Mouse (Mus musculus): ENCODE data around the gene Fam168a. TPM values are rescaled to one million over a fixed set of nuclear protein-coding genes. Genes with fewer than 3 reads are reported as not detected.

Fam168a gene
- 63.9 and 72.6 TPM in 2 replicates for polyA plus RNA-seq (2016; fragmentation: Nextera tagmentation; extraction: Ambion mirVana)

- under 1% methylated on average over 32 of the region's 37 CpGs for WGBS
- H3K27ac ChIP-seq: peak within 1 kb of the TSS; percentile 100
- no peaks in the 10 kb centered on the region for H3K27me3 ChIP-seq
- H3K4me3 ChIP-seq (replicated peaks): peak within 1 kb of the TSS; percentile 86
- H3K9me3 ChIP-seq: no peaks in the 10 kb centered on the region
- peak; percentile 98 for ATAC-seq (ENCODE audit: low FRiP score)
- H3K36me3 ChIP-seq (replicated peaks): no peaks in the 10 kb centered on the region
- peak within 1 kb of the TSS; percentile 74 for H3K4me2 ChIP-seq
- peaks cover 17% of the 10 kb centered on the region for H3K4me1 ChIP-seq
- H3K9ac ChIP-seq: peak within 1 kb of the TSS; percentile 97
These were observed at the start of gene Fam168a for GRCm38 (mm10) chr7:100706143-100706841. Gene Fam168a (plus strand): TSS chr7:100706635.

GRCm38 (mm10) chr7:100656739-100657138 is 49.7 kb upstream of the Fam168a start:
- Histone ChIP-seq H3K36me3 (replicated peaks) (no peaks in the 10 kb centered on the region), H3K9ac (no peak overlapping the region), H3K4me3 (replicated peaks) (no peak overlapping the region), H3K9me3 (no peaks in the 10 kb centered on the region), H3K27ac (no peak overlapping the region), H3K4me2 (no peak overlapping the region), H3K4me1 (peaks cover 29% of the 10 kb centered on the region), H3K27me3 (no peaks in the 10 kb centered on the region)
- ATAC-seq (ENCODE audit: low FRiP score): no peak
- 57% methylated on average over 5 of the region's 5 CpGs for WGBS

- Histone ChIP-seq H3K4me1 (peaks cover 32% of the 10 kb centered on the region), H3K27me3 (no peaks in the 10 kb centered on the region), H3K27ac (no peak overlapping the region), H3K9ac (no peak overlapping the region), H3K36me3 (replicated peaks) (no peaks in the 10 kb centered on the region), H3K4me2 (peak overlapping the region; percentile 33), H3K4me3 (replicated peaks) (no peak overlapping the region; the same call in 1 of the 2 replicates), H3K9me3 (no peaks in the 10 kb centered on the region)
- 32% methylated on average over 18 of the region's 18 CpGs for WGBS
- no peak for ATAC-seq (ENCODE audit: low FRiP score)
These were observed 48.3 kb upstream of the Fam168a start for GRCm38 (mm10) chr7:100658093-100658578.

GRCm38 (mm10) chr7:100661264-100661663 is 45.2 kb upstream of the Fam168a start:
- Histone ChIP-seq H3K9me3 (no peaks in the 10 kb centered on the region), H3K4me2 (no peak overlapping the region), H3K27ac (no peak overlapping the region), H3K36me3 (replicated peaks) (no peaks in the 10 kb centered on the region), H3K9ac (no peak overlapping the region), H3K27me3 (0 out of 2 replicates have a peak, but pooled peaks cover 5% of the 10 kb centered on the region), H3K4me1 (peaks cover 28% of the 10 kb centered on the region), H3K4me3 (replicated peaks) (no peak overlapping the region)
- 91% methylated on average over 7 of the region's 7 CpGs for WGBS
- no peak for ATAC-seq (ENCODE audit: low FRiP score)

GRCm38 (mm10) chr7:100662231-100662630 is 44.2 kb upstream of the Fam168a start, which contains the start of gene Plekhb1:
Gene Plekhb1 (minus strand): TSS chr7:100662414.
- H3K4me2 ChIP-seq: no peak within 1 kb of the TSS
- no peak within 1 kb of the TSS for H3K27ac ChIP-seq
- H3K27me3 ChIP-seq: 0 out of 2 replicates have a peak, but pooled peaks cover 5% of the 10 kb centered on the region
- ATAC-seq (ENCODE audit: low FRiP score): no peak
- no peak within 1 kb of the TSS for H3K4me3 ChIP-seq (replicated peaks)
- no peaks in the 10 kb centered on the region for H3K9me3 ChIP-seq
- no peaks in the 10 kb centered on the region for H3K36me3 ChIP-seq (replicated peaks)
- no peak within 1 kb of the TSS for H3K9ac ChIP-seq
- H3K4me1 ChIP-seq: peaks cover 22% of the 10 kb centered on the region
- 58% methylated on average over 8 of the region's 8 CpGs for WGBS

GRCm38 (mm10) chr7:100663190-100663589 is 43.2 kb upstream of the Fam168a start:
- Histone ChIP-seq H3K9me3 (no peaks in the 10 kb centered on the region), H3K4me1 (peaks cover 19% of the 10 kb centered on the region), H3K9ac (0 out of 2 replicates have a peak overlapping the region, but pooled peaks have one; percentile 29), H3K4me2 (peak overlapping the region; percentile 31), H3K27ac (no peak overlapping the region), H3K4me3 (replicated peaks) (no peak overlapping the region), H3K36me3 (replicated peaks) (no peaks in the 10 kb centered on the region), H3K27me3 (0 out of 2 replicates have a peak, but pooled peaks cover 5% of the 10 kb centered on the region)
- 1% methylated on average over 13 of the region's 13 CpGs for WGBS
- peak; percentile 87 for ATAC-seq (ENCODE audit: low FRiP score)

GRCm38 (mm10) chr7:100663729-100664304 is 42.6 kb upstream of the Fam168a start:
- peaks cover 13% of the 10 kb centered on the region for H3K4me1 ChIP-seq
- 66% methylated on average over 11 of the region's 11 CpGs for WGBS
- 0 out of 2 replicates have a peak overlapping the region, but pooled peaks have one; percentile 29 for H3K9ac ChIP-seq
- no peak overlapping the region for H3K27ac ChIP-seq
- ATAC-seq (ENCODE audit: low FRiP score): peak; percentile 27; the same call in 1 of the 2 replicates
- H3K4me3 ChIP-seq (replicated peaks): no peak overlapping the region
- H3K27me3 ChIP-seq: 0 out of 2 replicates have a peak, but pooled peaks cover 5% of the 10 kb centered on the region
- no peaks in the 10 kb centered on the region for H3K36me3 ChIP-seq (replicated peaks)
- H3K9me3 ChIP-seq: no peaks in the 10 kb centered on the region
- H3K4me2 ChIP-seq: peak overlapping the region; percentile 31

GRCm38 (mm10) chr7:100670646-100671045 is 35.8 kb upstream of the Fam168a start:
- H3K4me3 ChIP-seq (replicated peaks): no peak overlapping the region
- no peaks in the 10 kb centered on the region; the same call in 1 of the 2 replicates for H3K4me1 ChIP-seq
- no peaks in the 10 kb centered on the region for H3K27me3 ChIP-seq
- H3K9me3 ChIP-seq: no peaks in the 10 kb centered on the region
- H3K27ac ChIP-seq: no peak overlapping the region
- H3K9ac ChIP-seq: no peak overlapping the region
- H3K36me3 ChIP-seq (replicated peaks): no peaks in the 10 kb centered on the region
- H3K4me2 ChIP-seq: no peak overlapping the region
- WGBS: 82% methylated on average over 5 of the region's 5 CpGs
- ATAC-seq (ENCODE audit: low FRiP score): no peak

- Histone ChIP-seq H3K4me3 (replicated peaks) (no peak overlapping the region), H3K27ac (no peak overlapping the region), H3K9ac (no peak overlapping the region), H3K36me3 (replicated peaks) (no peaks in the 10 kb centered on the region), H3K27me3 (no peaks in the 10 kb centered on the region), H3K4me1 (no peaks in the 10 kb centered on the region; the same call in 1 of the 2 replicates), H3K4me2 (no peak overlapping the region), H3K9me3 (no peaks in the 10 kb centered on the region)
- no peak for ATAC-seq (ENCODE audit: low FRiP score)
- WGBS: 69% methylated on average over 7 of the region's 7 CpGs
These were observed 33.0 kb upstream of the Fam168a start for GRCm38 (mm10) chr7:100673452-100673851.

GRCm38 (mm10) chr7:100674941-100675340 is 31.5 kb upstream of the Fam168a start:
- Histone ChIP-seq H3K36me3 (replicated peaks) (no peaks in the 10 kb centered on the region), H3K9me3 (no peaks in the 10 kb centered on the region), H3K27ac (no peak overlapping the region), H3K4me3 (replicated peaks) (no peak overlapping the region), H3K27me3 (no peaks in the 10 kb centered on the region), H3K9ac (no peak overlapping the region), H3K4me2 (no peak overlapping the region), H3K4me1 (no peaks in the 10 kb centered on the region; the same call in 1 of the 2 replicates)
- ATAC-seq (ENCODE audit: low FRiP score): no peak
- 90% methylated on average over 2 of the region's 2 CpGs for WGBS

GRCm38 (mm10) chr7:100678052-100678451 is 28.4 kb upstream of the Fam168a start:
- no peaks in the 10 kb centered on the region for H3K9me3 ChIP-seq
- H3K9ac ChIP-seq: no peak overlapping the region
- H3K4me3 ChIP-seq (replicated peaks): no peak overlapping the region
- no peaks in the 10 kb centered on the region for H3K36me3 ChIP-seq (replicated peaks)
- no peak overlapping the region for H3K27ac ChIP-seq
- H3K4me1 ChIP-seq: peaks cover under 1% of the 10 kb centered on the region
- no peaks in the 10 kb centered on the region for H3K27me3 ChIP-seq
- 85% methylated on average over 5 of the region's 5 CpGs for WGBS
- no peak overlapping the region for H3K4me2 ChIP-seq
- ATAC-seq (ENCODE audit: low FRiP score): no peak
